Mouse (Mus musculus) CH12.LX (cell line): ENCODE results near the gene Smpd3.

Experiments used
- CTCF ChIP-seq, 2 experiments: IDR thresholded peaks in 1 of 2; conservative IDR thresholded peaks in 1 of 2; 2 replicates each; pipeline ENCODE4 v1.5.1; 2011 to 2012; ENCODE audit warnings: low read depth in 2 of 2, low read length in 2 of 2, improper control_type of control experiment in 1 of 2, inconsistent platforms in 1 of 2, mild to moderate bottlenecking in 1 of 2, moderate library complexity in 1 of 2
- E2F4 ChIP-seq: IDR thresholded peaks from 2 replicates; pipeline ENCODE4 v1.6.1; 2011; ENCODE audit warnings: low read depth, low read length, improper control_type of control experiment; ENCODE audit not compliant: insufficient replicate concordance
- ELF1 ChIP-seq: IDR thresholded peaks from 2 replicates; pipeline ENCODE4 v1.6.1; 2014; ENCODE audit warnings: low read depth, mild to moderate bottlenecking, inconsistent platforms, low read length, improper control_type of control experiment
- POLR2A ChIP-seq: IDR thresholded peaks from 2 replicates; pipeline ENCODE4 v1.6.1; 2011; ENCODE audit warnings: low read depth, mild to moderate bottlenecking, improper control_type of control experiment, low read length
- TBP ChIP-seq: conservative IDR thresholded peaks from 2 replicates; pipeline ENCODE4 v1.6.1; 2011; ENCODE audit warnings: low read depth, low read length, improper control_type of control experiment

DNA sequence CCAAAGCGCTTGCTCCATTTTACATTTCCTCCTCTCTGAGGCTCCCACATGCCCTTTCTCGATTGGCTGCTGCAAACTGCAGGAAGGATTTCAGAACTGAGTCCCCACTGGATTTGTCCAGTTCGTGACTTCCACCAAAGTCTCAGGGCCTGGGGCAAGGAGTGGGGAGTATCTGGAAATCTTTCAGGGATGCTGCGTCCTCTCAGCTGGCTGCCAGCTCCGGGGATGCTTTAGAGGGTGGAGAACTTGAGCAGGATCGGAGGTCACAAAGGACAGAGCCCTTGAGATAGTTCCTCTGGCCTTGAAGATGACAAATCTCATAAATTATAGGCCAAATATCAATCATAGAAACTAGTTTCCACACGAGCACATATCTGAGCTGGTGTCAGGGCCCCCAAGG lies 38.2 kb upstream of the Smpd3 start:
- TF ChIP-seq POLR2A, result no peak
- TF ChIP-seq ELF1, result no peak
- no peak for TF ChIP-seq TBP
- TF ChIP-seq CTCF (conservative IDR thresholded peaks at IDR 0.05 in 1 of 2, IDR thresholded peaks at IDR 0.05 in 1 of 2; ENCODE audit: low read depth in 2 of 2, low read length in 2 of 2), result no peak
- TF ChIP-seq E2F4, result no peak
